Mouse (Mus musculus) gastrocnemius, adult 18-20 months (tissue): ENCODE measurements around the gene Limch1. TPM values are rescaled to one million over a fixed set of nuclear protein-coding genes. Genes with fewer than 3 reads are reported as not detected.
A peak's percentile ranks its signal among the peaks of the same experiment; 100 is the strongest.

Experiments
- DNase-seq: peaks from one replicate; pipeline ENCODE4 v3.0.0; 2021; ENCODE audit warnings: low spot score
- total RNA-seq, 2 experiments: library from RNA; stranded (reverse); gene quantifications; 2 replicates each; pipeline ENCODE4 v1.2.3; 2021

Limch1 gene
- total RNA-seq, 2 experiments from 2014 or later, result 111 to 119 TPM

DNA sequence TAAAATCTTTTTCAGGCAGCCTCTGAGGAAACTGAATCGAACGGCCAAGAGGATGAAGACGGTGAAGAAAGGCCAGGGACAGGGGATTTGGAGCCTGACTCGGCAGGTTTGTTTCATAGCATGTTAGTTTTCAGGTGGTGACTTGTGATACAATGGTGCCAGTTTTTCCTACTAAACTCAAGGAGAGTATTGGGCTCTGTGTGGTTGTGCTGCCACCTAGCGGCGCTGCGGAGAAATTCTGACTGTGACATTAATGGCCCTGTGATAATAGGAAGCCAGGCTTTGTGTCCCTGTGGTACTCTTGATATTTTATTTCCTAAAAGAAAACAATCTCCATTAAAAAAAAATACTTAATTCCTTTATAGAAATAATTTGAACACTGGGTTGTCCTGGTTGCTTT, 270.8 kb downstream of the Limch1 start:
- peak; percentile 76 for DNase-seq

DNA sequence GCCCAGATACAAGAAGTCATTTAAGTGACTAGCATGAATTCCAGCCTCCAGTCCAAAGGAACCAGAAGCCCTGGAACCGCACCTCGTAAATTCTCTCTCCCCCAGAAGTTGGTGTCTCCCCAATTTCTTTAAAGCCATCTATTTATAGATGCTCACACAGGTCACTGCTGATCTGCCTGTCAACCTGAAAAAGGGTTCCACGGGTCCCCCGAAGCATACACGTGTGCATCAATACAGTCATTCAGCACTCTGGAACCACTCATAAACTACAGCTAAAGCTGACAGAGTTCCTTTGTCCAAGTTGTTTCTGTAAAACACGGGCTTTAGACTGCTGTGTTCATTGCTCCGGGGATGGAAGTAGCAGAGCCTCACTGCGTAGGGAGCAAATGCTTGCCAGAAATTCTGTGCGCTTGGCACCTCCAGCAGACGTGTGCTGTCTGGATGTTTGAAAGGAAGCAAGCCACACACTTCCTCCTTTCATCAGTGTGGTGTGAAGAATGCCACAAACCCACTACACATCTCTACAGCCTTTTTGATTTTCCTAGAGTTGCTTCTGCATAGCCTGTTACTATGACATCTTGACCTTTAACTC, 278.9 kb downstream of the Limch1 start:
- DNase-seq, result no peak

DNA sequence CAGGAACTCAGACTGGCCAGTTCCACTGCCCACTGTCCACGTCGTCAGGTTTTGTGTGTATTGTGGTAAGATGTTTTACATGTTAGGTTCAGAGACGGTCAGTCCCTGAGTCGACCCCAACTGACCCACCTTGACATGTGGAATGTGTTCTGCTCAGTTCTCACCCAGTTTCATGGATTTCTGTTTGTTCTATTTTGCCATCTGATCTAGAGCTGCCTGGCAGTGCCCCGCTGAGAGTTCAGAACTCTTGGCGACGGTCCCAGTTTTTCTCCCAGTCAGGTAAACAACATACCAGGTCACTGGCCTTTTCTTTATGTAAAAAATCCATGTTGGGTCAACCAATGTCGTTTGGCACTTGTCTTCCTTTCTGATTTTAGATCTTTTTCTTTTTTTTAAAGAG, 279.5 kb downstream of the Limch1 start:
- no peak for DNase-seq

DNA sequence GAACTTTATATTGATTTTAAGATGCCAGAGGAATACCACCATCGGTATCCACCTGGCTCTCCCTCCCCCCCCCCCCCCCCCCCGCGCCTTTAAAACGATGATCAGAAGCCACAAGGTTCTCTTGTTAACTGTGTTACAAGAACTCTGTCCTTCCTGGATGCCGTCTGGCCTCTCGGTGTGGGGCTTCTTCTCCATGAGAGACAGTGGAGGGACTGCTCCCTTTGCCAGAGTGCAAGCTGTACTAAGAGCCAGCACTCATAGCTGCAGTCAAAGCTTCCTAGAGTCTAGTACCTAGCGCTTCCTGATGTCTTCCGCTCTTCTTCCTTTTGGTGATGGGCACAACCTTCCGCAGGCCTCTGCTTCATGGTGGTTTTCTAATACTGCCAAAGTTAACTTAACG, 280.0 kb downstream of the Limch1 start:
- no peak for DNase-seq

DNA sequence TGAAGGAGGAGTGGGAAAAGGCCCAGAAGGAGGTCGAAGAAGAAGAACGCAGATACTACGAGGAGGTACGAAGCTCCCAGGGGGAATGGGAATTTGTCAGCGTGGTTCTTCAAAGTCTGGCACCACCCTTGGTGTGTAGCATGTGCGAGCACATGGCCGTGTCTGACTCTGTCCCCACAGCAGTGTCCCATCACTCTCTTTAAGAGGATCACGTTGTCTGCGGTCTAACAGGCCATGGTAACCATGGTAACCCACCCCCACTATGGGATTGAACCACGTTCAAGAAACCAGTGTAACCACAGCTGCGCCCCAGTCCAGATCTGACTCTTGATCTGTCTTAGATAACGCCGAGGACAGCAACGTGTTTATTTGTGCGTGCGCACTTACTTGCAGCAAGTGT, 283.2 kb downstream of the Limch1 start:
- DNase-seq, result no peak

DNA sequence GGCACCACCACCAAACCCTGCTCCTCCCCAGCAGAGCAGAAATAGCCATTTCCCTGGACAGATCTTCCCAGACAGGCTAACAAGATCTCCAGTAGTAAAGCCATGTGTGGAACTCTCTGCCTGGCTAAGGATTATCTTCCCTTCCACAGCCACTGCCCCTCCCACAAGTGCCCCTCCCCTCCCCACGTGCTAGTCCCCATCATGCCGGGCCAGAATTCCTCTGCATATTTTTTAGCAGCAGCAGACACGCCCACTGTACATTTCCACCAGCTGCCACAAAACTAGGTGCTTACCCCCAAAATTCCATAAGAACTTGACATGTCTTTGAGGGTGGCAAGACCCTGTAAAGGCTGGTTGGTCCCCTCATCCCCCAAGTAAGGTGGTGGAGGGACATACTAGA, 284.3 kb downstream of the Limch1 start:
- DNase-seq, result no peak

DNA sequence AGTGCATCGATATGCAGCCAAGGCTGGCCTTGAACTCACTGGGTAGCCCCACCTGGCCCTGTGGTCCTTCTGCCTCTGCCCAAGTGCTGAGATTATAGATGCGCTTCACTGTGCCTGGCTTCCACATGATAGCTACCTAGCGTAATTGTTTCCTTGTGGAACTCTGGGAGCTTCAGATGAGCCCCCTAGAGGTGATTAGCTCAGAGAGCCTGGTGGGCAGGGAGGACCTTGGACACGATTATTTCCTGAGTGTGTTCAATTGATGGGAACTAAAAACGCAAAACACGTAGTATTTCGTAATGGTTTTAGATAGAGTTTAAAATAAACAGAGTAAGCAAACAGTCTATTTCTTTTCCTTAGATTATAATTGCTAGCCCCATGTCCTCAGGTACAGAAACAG, 287.0 kb downstream of the Limch1 start:
- DNase-seq, result no peak

DNA sequence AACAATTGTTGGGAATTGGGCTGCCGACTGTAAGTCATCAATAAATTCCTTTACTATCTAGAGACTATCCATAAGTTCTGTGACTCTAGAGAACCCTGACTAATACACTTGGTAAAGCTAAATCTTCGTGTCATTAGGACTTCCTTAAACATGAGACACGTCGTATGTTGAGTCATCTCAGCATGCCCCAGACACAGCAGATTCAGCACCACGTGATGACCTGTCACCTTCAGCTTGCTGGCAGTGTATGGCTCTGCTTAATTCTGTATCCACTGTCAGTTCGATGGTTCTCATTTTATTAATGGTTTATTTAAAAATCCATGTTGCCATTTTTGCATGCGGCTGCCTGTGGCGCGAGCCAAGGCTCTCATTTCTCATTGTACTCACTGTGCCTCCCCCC, 298.3 kb downstream of the Limch1 start:
- DNase-seq, result no peak

DNA sequence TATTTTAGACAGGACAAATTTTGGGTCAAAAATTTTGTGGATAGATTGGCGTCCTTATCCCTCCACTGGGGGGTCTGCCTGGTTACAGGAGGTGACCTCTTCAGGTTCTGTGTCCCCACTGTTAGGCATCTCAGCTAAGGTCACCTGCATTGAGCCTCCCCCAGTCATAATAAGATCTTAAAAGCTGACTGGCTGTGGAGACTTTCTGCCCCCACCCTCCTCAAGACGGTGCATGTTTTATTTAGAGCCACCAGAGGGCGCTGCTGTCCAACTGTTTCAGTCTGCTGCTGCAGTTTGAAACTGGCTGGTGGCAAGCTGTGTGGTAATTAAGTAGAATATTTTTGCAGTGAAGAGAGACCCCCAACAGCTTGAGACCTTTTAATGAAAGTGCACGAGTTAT, 302.4 kb downstream of the Limch1 start:
- DNase-seq, result peak; percentile 15

DNA sequence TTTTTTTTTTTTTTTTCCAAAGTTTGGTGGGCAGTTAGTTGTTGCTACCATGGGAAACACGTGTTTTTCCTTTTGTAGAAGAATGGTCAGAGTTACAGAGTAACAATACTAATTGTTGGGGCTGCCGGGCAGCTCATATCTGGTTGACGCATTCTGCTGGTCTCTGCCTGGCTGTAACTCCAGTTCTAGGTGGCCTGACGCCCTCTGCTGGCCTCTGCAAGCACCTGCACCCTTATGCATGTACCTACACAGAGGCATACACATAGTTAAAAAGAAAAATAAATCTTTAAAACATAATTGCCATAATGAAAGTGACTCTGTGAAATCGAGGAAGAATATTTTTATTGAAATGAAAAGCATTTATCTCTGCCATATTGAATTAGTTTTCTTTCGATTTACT, 312.2 kb downstream of the Limch1 start:
- no peak for DNase-seq

DNA sequence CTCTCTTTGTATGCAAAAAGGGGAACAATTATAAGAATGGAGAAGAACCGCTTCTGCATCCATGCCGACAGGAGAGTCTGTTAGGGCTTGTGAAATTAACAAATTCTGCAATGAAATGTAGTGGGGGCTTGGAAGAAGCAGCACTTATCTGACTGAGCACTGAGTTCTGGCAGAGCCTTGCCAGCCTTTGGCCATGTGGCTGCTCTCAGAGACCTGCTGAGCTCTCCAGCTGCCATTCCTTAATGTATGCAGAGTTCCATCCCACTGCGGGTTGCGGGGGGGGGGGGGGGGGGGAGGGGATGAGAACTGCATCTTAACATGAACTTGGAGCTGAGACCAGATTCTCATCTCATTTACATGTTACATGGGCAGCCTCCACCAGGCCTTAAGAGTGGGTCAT, 314.9 kb downstream of the Limch1 start:
- DNase-seq, result no peak

DNA sequence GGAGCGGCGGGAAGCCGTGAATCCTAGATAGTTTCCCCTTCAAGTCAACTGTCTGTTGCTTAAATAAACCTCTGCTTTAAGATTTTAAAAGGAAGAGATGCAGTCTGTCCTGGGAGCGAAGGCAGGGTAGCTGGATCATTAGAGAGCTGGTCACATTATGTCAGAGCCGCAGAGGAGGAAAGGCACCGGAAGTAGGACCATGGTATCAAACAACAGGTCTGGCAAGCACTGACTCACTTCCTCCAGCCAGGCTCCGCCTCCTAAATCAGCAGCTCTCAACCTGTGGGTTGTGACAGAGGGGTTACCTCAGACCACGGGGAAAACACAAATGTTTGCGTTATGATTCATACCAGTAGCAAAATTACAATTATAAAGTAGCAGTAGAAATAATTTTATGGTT, 318.0 kb downstream of the Limch1 start:
- DNase-seq, result no peak

DNA sequence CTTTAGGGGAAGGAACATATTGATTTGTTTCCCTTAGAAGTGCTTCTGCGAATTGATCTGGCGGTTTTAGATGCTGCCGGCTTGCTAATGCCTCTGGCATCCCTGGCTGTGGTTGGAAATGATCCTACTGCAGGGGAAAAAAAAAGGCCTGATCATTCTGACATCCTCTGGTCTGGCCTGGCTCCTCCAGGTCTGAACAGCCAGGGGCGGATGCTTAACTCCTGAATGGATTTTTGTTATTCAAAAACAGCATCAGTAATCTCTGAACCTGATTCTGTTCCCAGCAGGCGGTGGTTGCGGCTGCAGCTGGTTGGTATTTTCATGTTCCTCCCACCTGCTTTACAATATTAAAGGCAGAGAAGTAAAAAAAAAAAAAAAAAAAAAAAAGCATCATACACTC, 337.5 kb downstream of the Limch1 start:
- DNase-seq, result no peak

DNA sequence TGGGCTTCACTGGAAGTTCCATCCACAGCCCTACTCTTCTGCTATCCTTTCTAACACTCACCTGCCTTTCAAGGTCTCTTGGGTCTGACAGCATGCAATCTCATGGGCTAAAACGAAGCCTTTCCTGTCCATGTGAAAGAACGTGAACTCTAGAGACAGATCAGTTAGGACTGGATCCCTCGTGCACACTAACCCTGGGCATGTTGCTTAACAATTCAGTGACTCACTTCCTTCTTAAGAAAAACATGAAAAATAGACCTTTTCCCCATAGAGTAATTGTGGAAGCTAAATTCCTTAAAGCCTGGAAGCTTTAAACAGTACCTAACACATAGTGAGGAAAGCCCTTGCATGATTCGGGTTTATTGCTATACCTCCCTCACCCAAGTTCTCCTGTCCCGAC, 345.2 kb downstream of the Limch1 start:
- DNase-seq, result no peak

DNA sequence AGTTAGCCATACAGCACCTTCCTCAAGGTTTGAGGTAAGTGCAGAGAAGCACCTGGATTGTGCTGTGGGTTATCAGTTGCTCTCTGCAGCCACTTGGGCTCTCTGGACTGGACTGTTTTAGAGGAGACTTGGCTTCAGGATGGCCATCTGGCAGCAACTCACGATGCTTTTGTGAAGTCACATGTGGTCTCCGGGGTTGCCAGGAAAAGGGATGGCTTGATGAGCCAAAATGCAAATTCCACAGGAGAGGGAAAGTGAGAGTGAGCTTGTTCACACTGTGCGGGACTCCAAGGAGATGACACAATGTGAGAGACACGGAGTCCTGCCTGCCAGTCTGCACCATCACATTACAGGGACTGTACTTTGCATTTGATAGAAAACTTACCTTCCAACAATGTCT, 346.1 kb downstream of the Limch1 start:
- no peak for DNase-seq

DNA sequence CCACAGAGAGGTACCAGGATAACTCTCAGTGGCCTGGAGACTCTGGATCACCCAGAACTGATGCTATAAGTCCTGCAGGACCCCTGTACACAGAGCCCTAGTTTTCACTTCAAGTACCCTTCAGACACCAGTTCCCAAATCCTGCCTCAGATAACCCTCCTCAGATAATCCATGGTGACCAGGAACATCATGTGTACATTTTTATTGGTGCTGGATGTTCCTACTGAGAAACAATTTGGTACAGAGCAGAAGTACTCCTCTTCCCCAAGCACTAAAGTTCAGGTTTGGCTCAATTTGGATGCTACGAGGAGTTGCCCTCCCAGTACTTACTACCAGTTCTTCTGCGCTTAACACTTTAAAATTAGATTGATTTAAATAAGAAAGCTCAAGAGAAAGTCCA, 348.4 kb downstream of the Limch1 start:
- no peak for DNase-seq

DNA sequence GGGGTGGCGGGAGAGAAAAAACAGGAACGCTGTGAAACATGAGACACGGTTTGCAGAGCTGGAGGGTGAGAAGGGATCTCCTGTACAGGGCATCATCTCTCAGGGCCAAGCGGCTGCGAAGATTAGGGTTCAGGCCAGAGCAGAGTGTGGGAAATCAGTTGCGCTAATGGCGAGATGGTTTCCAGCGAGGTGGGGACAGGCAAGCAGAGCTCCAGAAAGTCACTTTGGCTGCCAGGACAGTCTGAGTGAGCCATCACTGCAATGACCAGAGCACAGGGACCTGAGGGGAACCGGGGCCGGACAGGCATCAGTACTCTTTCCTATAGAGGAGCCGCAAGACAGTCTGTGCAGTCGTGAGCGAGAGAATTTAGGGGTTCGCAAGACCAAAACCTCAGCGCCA, 349.5 kb downstream of the Limch1 start:
- no peak for DNase-seq

DNA sequence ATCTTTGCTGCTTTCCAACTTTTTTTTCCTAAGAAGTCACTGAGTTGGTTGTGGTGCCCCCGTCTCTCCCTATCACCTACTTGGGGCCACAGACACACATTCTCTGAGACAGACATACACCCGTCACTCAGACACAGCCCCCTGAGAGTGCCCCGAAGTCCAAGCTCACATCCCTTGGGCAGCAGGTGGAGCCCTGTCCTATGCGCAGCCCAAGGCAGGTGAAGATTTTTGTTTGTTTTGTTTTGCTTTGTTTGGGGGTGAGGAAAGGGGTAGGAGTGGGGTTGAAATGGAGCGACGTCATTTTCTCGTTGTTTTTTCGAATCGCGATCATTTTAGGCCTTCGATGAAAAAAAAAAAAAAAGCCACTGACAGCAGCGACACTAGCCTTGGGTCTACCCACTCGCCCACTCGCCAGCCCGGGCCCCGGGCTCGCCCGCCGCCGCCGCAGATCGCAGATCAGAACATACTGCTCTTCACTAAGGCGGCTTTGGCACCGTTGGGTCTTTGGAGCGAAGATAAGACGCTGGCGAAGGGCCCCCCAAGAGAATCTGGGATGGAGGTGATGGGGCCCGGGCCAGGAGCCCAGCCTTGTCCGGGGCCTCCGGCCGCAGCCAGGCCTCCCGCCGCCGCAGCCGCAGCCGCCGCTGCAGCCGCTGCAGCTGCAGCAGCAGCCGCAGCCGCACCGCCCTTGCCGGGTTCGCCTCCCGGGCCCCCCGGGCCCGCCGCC, 350.2 kb downstream of the Limch1 start:
- DNase-seq, result no peak

DNA sequence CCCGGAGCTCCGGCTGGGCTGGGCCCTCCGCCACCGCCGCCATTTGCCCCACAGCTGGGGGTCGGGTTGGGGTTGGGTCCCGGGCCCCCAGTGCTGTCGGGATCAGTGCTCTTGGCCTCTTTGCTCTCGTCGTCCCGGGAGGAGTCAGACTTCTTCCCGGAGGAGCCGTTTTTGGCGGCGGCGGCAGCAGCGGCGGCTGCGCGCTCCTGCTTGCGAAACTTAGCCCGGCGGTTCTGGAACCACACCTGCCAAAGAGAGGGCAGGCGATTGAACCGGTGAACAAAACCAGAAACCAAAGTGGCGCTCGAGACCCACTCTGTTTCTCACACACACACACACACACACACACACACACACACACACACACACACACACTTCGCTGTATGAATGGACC, 350.7 kb downstream of the Limch1 start:
- DNase-seq, result no peak

DNA sequence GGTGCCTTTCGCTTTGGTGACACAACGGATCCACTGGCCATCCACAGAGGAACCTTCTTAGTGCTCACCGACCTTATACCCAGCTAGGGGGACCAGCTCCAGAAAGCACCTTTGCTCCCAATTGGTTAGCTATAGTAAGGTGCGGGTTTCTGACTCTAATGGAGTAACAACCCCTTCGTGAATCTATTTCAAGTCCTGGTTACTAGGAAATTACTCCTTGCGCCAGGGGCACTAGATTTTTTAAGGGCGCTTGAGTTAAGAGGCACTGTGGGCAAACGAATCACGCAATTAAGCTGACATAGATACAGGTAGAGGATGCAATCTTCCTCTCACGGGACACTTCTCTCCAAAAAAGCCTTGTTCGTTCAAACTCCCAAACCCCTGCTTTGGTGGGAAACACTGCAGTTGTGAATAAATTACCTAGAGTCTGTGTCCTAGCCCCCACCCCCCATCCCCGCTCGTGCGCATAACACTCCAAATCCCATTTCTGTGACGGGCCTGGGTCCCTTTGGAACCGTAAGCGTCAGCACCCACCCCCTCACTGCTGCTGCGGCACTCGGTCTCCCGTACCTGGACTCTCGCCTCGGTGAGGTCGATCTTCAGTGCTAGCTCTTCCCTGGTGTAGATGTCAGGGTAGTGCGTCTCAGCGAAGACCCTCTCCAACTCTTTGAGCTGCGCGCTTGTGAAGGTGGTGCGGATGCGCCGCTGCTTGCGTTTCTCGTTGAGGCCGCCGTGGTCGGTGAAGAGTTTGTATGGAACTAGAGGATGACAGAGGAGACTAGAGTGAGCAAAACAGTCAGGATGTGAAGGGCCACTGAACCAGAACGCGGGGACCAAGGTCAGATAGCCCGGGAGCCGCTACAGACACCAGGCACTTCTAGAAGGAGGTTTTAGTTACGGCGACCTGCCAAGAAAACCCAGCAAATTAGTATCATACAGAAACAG, 351.8 kb downstream of the Limch1 start:
- no peak for DNase-seq

DNA sequence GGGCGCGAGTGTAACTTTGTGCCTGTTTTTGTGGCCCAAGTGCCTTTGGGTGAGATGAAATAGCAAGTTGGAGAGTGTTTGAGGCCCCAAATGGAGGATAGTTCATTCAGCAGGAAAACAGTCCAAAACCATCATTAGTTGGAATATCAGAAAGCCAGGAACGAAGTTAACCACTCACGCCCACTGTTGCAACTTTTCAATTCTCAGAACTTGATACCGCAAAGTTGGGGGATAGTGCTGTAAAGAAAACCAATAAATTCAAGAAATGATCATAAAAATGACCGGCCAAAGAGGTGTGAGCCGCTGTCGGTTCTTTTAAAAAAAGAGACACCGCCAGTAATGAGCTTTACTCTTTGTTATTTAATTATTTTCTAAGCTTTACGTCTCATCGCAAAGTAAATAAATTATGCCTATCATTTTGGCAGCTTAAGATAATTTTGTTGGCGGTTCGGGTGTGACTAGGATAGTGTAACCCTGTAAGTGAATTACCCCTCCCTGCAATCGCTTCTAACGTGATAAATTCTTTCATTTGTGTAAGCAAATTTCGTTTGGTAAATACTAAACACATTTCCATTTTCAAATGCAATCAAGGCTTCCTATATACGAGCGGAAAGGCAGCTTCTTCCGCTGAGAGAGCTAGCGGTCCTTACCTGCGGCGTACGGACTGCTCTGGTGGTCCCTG, 352.6 kb downstream of the Limch1 start:
- DNase-seq, result no peak

DNA sequence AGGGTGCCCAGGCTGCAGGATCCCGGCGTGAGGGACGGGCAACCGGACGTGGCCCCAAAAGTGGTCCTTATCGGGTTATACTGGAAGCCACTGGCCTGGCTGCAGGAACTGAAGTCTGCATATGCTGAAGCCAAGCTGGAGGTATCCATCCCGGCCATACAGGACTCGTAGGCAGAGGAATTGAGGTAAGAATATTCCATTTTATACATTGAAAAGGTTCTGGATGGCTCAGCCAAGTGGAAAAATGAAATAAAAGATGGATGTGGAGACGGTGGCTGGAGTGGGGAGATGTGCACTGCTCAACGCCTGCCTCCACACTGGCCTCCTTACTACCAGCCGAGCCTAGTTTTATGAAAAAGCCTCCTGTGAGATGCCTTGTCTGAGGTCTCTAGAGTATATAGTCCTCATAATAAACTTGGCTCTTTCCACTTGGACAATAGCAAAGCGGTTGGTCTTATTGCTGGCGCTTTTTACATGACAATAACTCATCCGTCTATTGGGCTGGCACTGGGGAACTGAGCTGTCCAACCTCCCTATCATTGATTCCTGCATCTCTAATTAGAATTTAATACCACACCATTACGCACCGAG, 353.2 kb downstream of the Limch1 start, which contains the start of gene Phox2b:
Gene Phox2b (minus strand): TSS at position 569 of the 591 bp plus-strand sequence.
- DNase-seq, result no peak
